Mouse (Mus musculus) myocyte (in vitro differentiated cells): ENCODE results near the gene Smim22.

Source experiments
- CEBPB ChIP-seq: IDR thresholded peaks from 2 replicates; pipeline ENCODE4 v1.6.1; 2011; ENCODE audit warnings: mild to moderate bottlenecking, moderate library complexity; ENCODE audit not compliant: poor library complexity, insufficient read depth, severe bottlenecking
- E2F4 ChIP-seq: IDR thresholded peaks from one replicate; pipeline ENCODE4 v1.6.1; 2011; ENCODE audit warnings: mild to moderate bottlenecking, control low read depth, moderate library complexity; ENCODE audit not compliant: insufficient read depth
- MAX ChIP-seq: IDR thresholded peaks from one replicate; pipeline ENCODE4 v1.6.1; 2011; ENCODE audit warnings: low read depth, mild to moderate bottlenecking, control low read depth
- MYOD1 ChIP-seq, 3 experiments: IDR thresholded peaks; one replicate each; pipeline ENCODE4 v1.6.1; 2011; ENCODE audit warnings: control low read depth in 2 of 3, low read depth in 2 of 3, mild to moderate bottlenecking in 2 of 3, moderate library complexity in 1 of 3; ENCODE audit not compliant: insufficient read length in 2 of 3, control insufficient read depth in 1 of 3
- MYOG ChIP-seq, 3 experiments: IDR thresholded peaks; one replicate each; pipeline ENCODE4 v1.6.1; 2011; ENCODE audit warnings: control low read depth in 2 of 3, low read depth in 2 of 3, mild to moderate bottlenecking in 2 of 3; ENCODE audit not compliant: insufficient read length in 2 of 3, control insufficient read depth in 1 of 3, insufficient read depth in 1 of 3
- POLR2A ChIP-seq: IDR thresholded peaks from one replicate; pipeline ENCODE4 v1.6.1; 2011; ENCODE audit warnings: low read depth, mild to moderate bottlenecking, control low read depth, moderate library complexity; ENCODE audit not compliant: insufficient read length
- REST ChIP-seq: IDR thresholded peaks from one replicate; pipeline ENCODE4 v1.6.1; 2011; ENCODE audit warnings: mild to moderate bottlenecking, control low read depth, moderate library complexity; ENCODE audit not compliant: insufficient read depth, insufficient read length
- SRF ChIP-seq: IDR thresholded peaks from one replicate; pipeline ENCODE4 v1.6.1; 2011; ENCODE audit warnings: low read depth; ENCODE audit not compliant: control insufficient read depth, insufficient read length
- TCF12 ChIP-seq: IDR thresholded peaks from one replicate; pipeline ENCODE4 v1.6.1; 2011; ENCODE audit warnings: mild to moderate bottlenecking, control low read depth; ENCODE audit not compliant: poor library complexity, insufficient read depth, severe bottlenecking
- TCF3 ChIP-seq: IDR thresholded peaks from one replicate; pipeline ENCODE4 v1.6.1; 2011; ENCODE audit warnings: low read depth, control low read depth; ENCODE audit not compliant: insufficient read length
- USF1 ChIP-seq: IDR thresholded peaks from one replicate; pipeline ENCODE4 v1.6.1; 2011; ENCODE audit warnings: low read depth, mild to moderate bottlenecking, control low read depth, moderate library complexity

GRCm38 (mm10) chr16:5013054-5013838, 6.2 kb downstream of the Smim22 start, which contains the start of gene Rogdi:
- TF ChIP-seq POLR2A (peak; percentile 93), MAX (no peak), REST (no peak), MYOD1 (IDR thresholded peaks at IDR 0.05; ENCODE audit: control insufficient read depth in 1 of 3, insufficient read length in 2 of 3, low read depth in 2 of 3) (peak in 2 of 3 experiments; percentile 22 to 66), E2F4 (no peak), CEBPB (no peak), SRF (peak; percentile 80), TCF3 (no peak), USF1 (no peak), TCF12 (no peak), MYOG (IDR thresholded peaks at IDR 0.05; ENCODE audit: control insufficient read depth in 1 of 3, insufficient read depth in 1 of 3, insufficient read length in 2 of 3, low read depth in 2 of 3) (peak in 2 of 3 experiments; percentile 32 to 35)
